Mouse (Mus musculus): ENCODE measurements around the gene Cited2. TPM values are rescaled to one million over a fixed set of nuclear protein-coding genes. Genes with fewer than 3 reads are reported as not detected.
A peak's percentile ranks its signal among the peaks of the same experiment; 100 is the strongest.

Gene Cited2
- total RNA-seq (2014; rRNA removed) (66.1 and 82.8 TPM in 2 replicates), polyA plus RNA-seq (2015; fragmentation: Nextera tagmentation; extraction: Ambion mirVana) (51.6 and 57.7 TPM in 2 replicates)

- no peaks in the 10 kb centered on the region for H3K9me3 ChIP-seq (ENCODE audit: low read length)
- under 1% methylated on average over 54 of the region's 55 CpGs for WGBS
- peak within 1 kb of the TSS; percentile 96 for H3K4me3 ChIP-seq (ENCODE audit: low read depth, low read length)
- no peaks in the 10 kb centered on the region for H3K36me3 ChIP-seq (ENCODE audit: insufficient read depth)
- peak within 1 kb of the TSS; percentile 73 for H3K4me2 ChIP-seq (ENCODE audit: low read depth)
- ATAC-seq (peak; percentile 82), DNase-seq (peak; percentile 98)
- peaks cover 8% of the 10 kb centered on the region; the same call in 1 of the 2 replicates for H3K4me1 ChIP-seq (ENCODE audit: insufficient read depth)
- peak within 1 kb of the TSS; percentile 97 for H3K9ac ChIP-seq
- peak within 1 kb of the TSS; percentile 99 for H3K27ac ChIP-seq (ENCODE audit: low read depth, low read length)
- peak; percentile 66 for TF ChIP-seq CTCF (IDR thresholded peaks at IDR 0.05; ENCODE audit: low read depth)
- H3K27me3 ChIP-seq (ENCODE audit: insufficient read depth, low read length) = no peaks in the 10 kb centered on the region
These were observed at the start of gene Cited2 for GRCm38 (mm10) chr10:17722653-17723410. TSS of gene Cited2 (plus strand) at chr10:17723218.

GRCm38 (mm10) chr10:17674454-17674853, 48.6 kb upstream of the Cited2 start:
- WGBS = 78% methylated on average over 5 of the region's 5 CpGs
- Histone ChIP-seq H3K9me3 (ENCODE audit: low read length) (no peaks in the 10 kb centered on the region), H3K27me3 (ENCODE audit: insufficient read depth, low read length) (no peaks in the 10 kb centered on the region), H3K4me1 (ENCODE audit: insufficient read depth) (no peaks in the 10 kb centered on the region), H3K36me3 (ENCODE audit: insufficient read depth) (no peaks in the 10 kb centered on the region), H3K27ac (ENCODE audit: low read depth, low read length) (no peak overlapping the region), H3K9ac (no peak overlapping the region), H3K4me2 (ENCODE audit: low read depth) (no peak overlapping the region), H3K4me3 (ENCODE audit: low read depth, low read length) (no peak overlapping the region)
- no peak for DNase-seq
- no peak for ATAC-seq
- no peak for TF ChIP-seq CTCF (IDR thresholded peaks at IDR 0.05; ENCODE audit: low read depth)

- Histone ChIP-seq H3K36me3 (ENCODE audit: insufficient read depth) (no peaks in the 10 kb centered on the region), H3K4me1 (ENCODE audit: insufficient read depth) (no peaks in the 10 kb centered on the region), H3K9ac (no peak overlapping the region), H3K9me3 (ENCODE audit: low read length) (no peaks in the 10 kb centered on the region), H3K27me3 (ENCODE audit: insufficient read depth, low read length) (no peaks in the 10 kb centered on the region), H3K4me2 (ENCODE audit: low read depth) (no peak overlapping the region), H3K27ac (ENCODE audit: low read depth, low read length) (no peak overlapping the region), H3K4me3 (ENCODE audit: low read depth, low read length) (no peak overlapping the region)
- ATAC-seq (no peak), DNase-seq (no peak)
- WGBS = 100% methylated on average over 2 of the region's 2 CpGs
- no peak for TF ChIP-seq CTCF (IDR thresholded peaks at IDR 0.05; ENCODE audit: low read depth)
These were observed 48.1 kb upstream of the Cited2 start for GRCm38 (mm10) chr10:17674869-17675268.

GRCm38 (mm10) chr10:17676464-17676863, 46.6 kb upstream of the Cited2 start:
- H3K27ac ChIP-seq (ENCODE audit: low read depth, low read length) = no peak overlapping the region
- H3K4me2 ChIP-seq (ENCODE audit: low read depth) = no peak overlapping the region
- 80% methylated on average over 3 of the region's 3 CpGs for WGBS
- no peak overlapping the region for H3K9ac ChIP-seq
- DNase-seq = no peak
- no peak for ATAC-seq
- no peaks in the 10 kb centered on the region for H3K27me3 ChIP-seq (ENCODE audit: insufficient read depth, low read length)
- H3K4me1 ChIP-seq (ENCODE audit: insufficient read depth) = no peaks in the 10 kb centered on the region
- no peak overlapping the region for H3K4me3 ChIP-seq (ENCODE audit: low read depth, low read length)
- no peaks in the 10 kb centered on the region for H3K9me3 ChIP-seq (ENCODE audit: low read length)
- H3K36me3 ChIP-seq (ENCODE audit: insufficient read depth) = no peaks in the 10 kb centered on the region
- no peak for TF ChIP-seq CTCF (IDR thresholded peaks at IDR 0.05; ENCODE audit: low read depth)

GRCm38 (mm10) chr10:17677308-17677707, 45.7 kb upstream of the Cited2 start:
- TF ChIP-seq CTCF (IDR thresholded peaks at IDR 0.05; ENCODE audit: low read depth) = no peak
- H3K9me3 ChIP-seq (ENCODE audit: low read length) = no peaks in the 10 kb centered on the region
- WGBS = 87% methylated on average over 4 of the region's 4 CpGs
- H3K9ac ChIP-seq = no peak overlapping the region
- H3K4me2 ChIP-seq (ENCODE audit: low read depth) = no peak overlapping the region
- no peaks in the 10 kb centered on the region for H3K36me3 ChIP-seq (ENCODE audit: insufficient read depth)
- H3K4me3 ChIP-seq (ENCODE audit: low read depth, low read length) = no peak overlapping the region
- DNase-seq (no peak), ATAC-seq (no peak)
- no peaks in the 10 kb centered on the region for H3K27me3 ChIP-seq (ENCODE audit: insufficient read depth, low read length)
- H3K27ac ChIP-seq (ENCODE audit: low read depth, low read length) = no peak overlapping the region
- no peaks in the 10 kb centered on the region for H3K4me1 ChIP-seq (ENCODE audit: insufficient read depth)

GRCm38 (mm10) chr10:17680432-17681382, 42.3 kb upstream of the Cited2 start:
- no peak overlapping the region for H3K27ac ChIP-seq (ENCODE audit: low read depth, low read length)
- 77% methylated on average over 8 of the region's 8 CpGs for WGBS
- H3K4me3 ChIP-seq (ENCODE audit: low read depth, low read length) = no peak overlapping the region
- H3K9ac ChIP-seq = no peak overlapping the region
- H3K4me1 ChIP-seq (ENCODE audit: insufficient read depth) = no peaks in the 10 kb centered on the region
- no peaks in the 10 kb centered on the region for H3K9me3 ChIP-seq (ENCODE audit: low read length)
- DNase-seq (no peak), ATAC-seq (no peak)
- H3K36me3 ChIP-seq (ENCODE audit: insufficient read depth) = no peaks in the 10 kb centered on the region
- TF ChIP-seq CTCF (IDR thresholded peaks at IDR 0.05; ENCODE audit: low read depth) = no peak
- H3K4me2 ChIP-seq (ENCODE audit: low read depth) = no peak overlapping the region
- H3K27me3 ChIP-seq (ENCODE audit: insufficient read depth, low read length) = no peaks in the 10 kb centered on the region

Measured in forebrain, postnatal 0 days (tissue).